Mouse (Mus musculus) frontal cortex, postnatal 36 days (tissue): Measurements from ENCODE around the gene Hsp90ab1.

Experiments
- DNase-seq, 2 experiments: peaks; one replicate each; pipeline ENCODE4 v3.0.0; 2022; ENCODE audit warnings: low spot score in 2 of 2

Hsp90ab1 gene

GRCm38 (mm10) chr17:45596631-45597396 lies 23.7 kb upstream of the Hsp90ab1 start:
- peak in 1 of 2 experiments; percentile 69 for DNase-seq

GRCm38 (mm10) chr17:45595736-45596390 lies 22.8 kb upstream of the Hsp90ab1 start:
- no peak for DNase-seq

GRCm38 (mm10) chr17:45594881-45595735 lies 22.0 kb upstream of the Hsp90ab1 start:
- no peak for DNase-seq

GRCm38 (mm10) chr17:45594195-45594594 lies 21.1 kb upstream of the Hsp90ab1 start:
- DNase-seq = no peak

GRCm38 (mm10) chr17:45593479-45593878 lies 20.4 kb upstream of the Hsp90ab1 start:
- DNase-seq = no peak

- no peak for DNase-seq
Measured at GRCm38 (mm10) chr17:45592606-45593431, 19.7 kb upstream of the Hsp90ab1 start.

GRCm38 (mm10) chr17:45591701-45592605 lies 18.9 kb upstream of the Hsp90ab1 start:
- no peak for DNase-seq

GRCm38 (mm10) chr17:45590410-45590809 lies 17.3 kb upstream of the Hsp90ab1 start:
- DNase-seq = no peak

- DNase-seq = no peak
Measured at GRCm38 (mm10) chr17:45589844-45590243, 16.8 kb upstream of the Hsp90ab1 start.

GRCm38 (mm10) chr17:45589236-45589635 lies 16.2 kb upstream of the Hsp90ab1 start:
- DNase-seq = no peak

- no peak for DNase-seq
Measured at GRCm38 (mm10) chr17:45588370-45588769, 15.3 kb upstream of the Hsp90ab1 start.

GRCm38 (mm10) chr17:45586449-45586837 lies 13.4 kb upstream of the Hsp90ab1 start:
- DNase-seq = no peak

GRCm38 (mm10) chr17:45585725-45586448 lies 12.8 kb upstream of the Hsp90ab1 start:
- no peak for DNase-seq

GRCm38 (mm10) chr17:45584939-45585678 lies 12.0 kb upstream of the Hsp90ab1 start:
- DNase-seq = peak in 1 of 2 experiments; percentile 77

- DNase-seq = peak in 1 of 2 experiments; percentile 63
Measured at GRCm38 (mm10) chr17:45584096-45584896, 11.2 kb upstream of the Hsp90ab1 start.

GRCm38 (mm10) chr17:45582715-45583355 lies 9.8 kb upstream of the Hsp90ab1 start:
- no peak for DNase-seq

- DNase-seq = no peak
Measured at GRCm38 (mm10) chr17:45582188-45582587, 9.1 kb upstream of the Hsp90ab1 start.
